Mouse (Mus musculus) hindbrain, embryonic 12.5 days (tissue): Measurements from ENCODE around the gene Zfp541. TPM values are rescaled to one million over a fixed set of nuclear protein-coding genes. Genes with fewer than 3 reads are reported as not detected.

Source experiments
- polyA plus RNA-seq: library from polyadenylated mRNA; unstranded; fragments of >200 nt; fragmentation: Nextera tagmentation; extraction: Ambion mirVana; gene quantifications from 2 replicates; pipeline ENCODE4 v1.2.1, GENCODE M21; 2016

Zfp541 gene
- polyA plus RNA-seq, 1 experiment from 2014 or later = 0.05 TPM

Other genes starting within 250 kb of the Zfp541 start
- gene Obox6, start 222.1 kb upstream of the Zfp541 start, polyA plus RNA-seq = not detected in 2 replicates
- gene Crx, start 181.8 kb upstream of the Zfp541 start, polyA plus RNA-seq = not detected in 2 replicates
- gene Crxos, start 179.2 kb upstream of the Zfp541 start, polyA plus RNA-seq = not detected in 2 replicates
- gene Selenow, start 139.4 kb upstream of the Zfp541 start, polyA plus RNA-seq = 1,041 and 1,118 TPM in 2 replicates
- gene Nop53, start 115.7 kb upstream of the Zfp541 start, polyA plus RNA-seq = 157 and 167 TPM in 2 replicates
- gene Ehd2, start 94.2 kb upstream of the Zfp541 start, polyA plus RNA-seq = 10.1 and 16.6 TPM in 2 replicates
- 10.3 and 10.7 TPM in 2 replicates for gene Bicra, start 13.9 kb upstream of the Zfp541 start, polyA plus RNA-seq
- gene Napa, start 36.6 kb downstream of the Zfp541 start, polyA plus RNA-seq = 182 and 191 TPM in 2 replicates
- gene Kptn, start 58.1 kb downstream of the Zfp541 start, polyA plus RNA-seq = 30.9 and 31.5 TPM in 2 replicates
- gene Slc8a2, start 68.0 kb downstream of the Zfp541 start, polyA plus RNA-seq = 1.1 and 1.3 TPM in 2 replicates
- 136 and 138 TPM in 2 replicates for gene Meis3, start 113.3 kb downstream of the Zfp541 start, polyA plus RNA-seq
- 16.9 and 19.2 TPM in 2 replicates for gene Dhx34, start 160.2 kb downstream of the Zfp541 start, polyA plus RNA-seq
- gene C5ar2, start 182.3 kb downstream of the Zfp541 start, polyA plus RNA-seq = not detected in 2 replicates
- 0.79 and 2.0 TPM in 2 replicates for gene C5ar1, start 197.7 kb downstream of the Zfp541 start, polyA plus RNA-seq
- 23.3 and 25.4 TPM in 2 replicates for gene Inafm1, start 211.8 kb downstream of the Zfp541 start, polyA plus RNA-seq
- 43.4 and 46.7 TPM in 2 replicates for gene Ccdc9, start 225.0 kb downstream of the Zfp541 start, polyA plus RNA-seq
- gene Bbc3, start 246.6 kb downstream of the Zfp541 start, polyA plus RNA-seq = 20.0 and 21.1 TPM in 2 replicates